Mouse (Mus musculus) hindbrain, embryonic 10.5 days (tissue): ENCODE measurements around the gene Akirin2. TPM values are rescaled to one million over a fixed set of nuclear protein-coding genes. Genes with fewer than 3 reads are reported as not detected.
A peak's percentile ranks its signal among the peaks of the same experiment; 100 is the strongest.

ENCODE experiments used
- DNase-seq: peaks from one replicate; pipeline ENCODE4 v3.0.0-alpha.2; 2017; ENCODE audit warnings: low spot score
- H3K27ac ChIP-seq: fragments of 300-500 bp; sonication (generic); 2 replicates; pipeline ENCODE4 v1.5.1; 2016; ENCODE audit warnings: mild to moderate bottlenecking, moderate library complexity
- H3K27me3 ChIP-seq: fragments of 300-500 bp; sonication (generic); 2 replicates; pipeline ENCODE4 v1.6.1; 2016; ENCODE audit warnings: mild to moderate bottlenecking; ENCODE audit not compliant: poor library complexity, insufficient read depth, severe bottlenecking
- H3K36me3 ChIP-seq: fragments of 300-500 bp; sonication (generic); 2 replicates; pipeline ENCODE4 v1.6.1; 2016; ENCODE audit warnings: mild to moderate bottlenecking, moderate library complexity
- H3K4me1 ChIP-seq: fragments of 300-500 bp; sonication (generic); replicated peaks from 2 replicates; pipeline ENCODE4 v1.6.1; 2016; ENCODE audit warnings: mild to moderate bottlenecking
- H3K4me3 ChIP-seq: fragments of 300-500 bp; sonication (generic); 2 replicates; pipeline ENCODE4 v1.5.1; 2016; ENCODE audit warnings: mild to moderate bottlenecking, moderate library complexity
- H3K9me3 ChIP-seq: fragments of 300-500 bp; sonication (generic); 2 replicates; pipeline ENCODE4 v1.6.1; 2016; ENCODE audit warnings: mild to moderate bottlenecking, moderate library complexity
- WGBS: fragments of 180-500 bp; shearing (Covaris S2); methylation state at CpG from one replicate; pipeline ENCODE4 v1.1.7; 2016; 5-methylcytosine and 5-hydroxymethylcytosine counted together
- polyA plus RNA-seq: library from polyadenylated mRNA; unstranded; fragments of >200 nt; fragmentation: Nextera tagmentation; extraction: Ambion mirVana; gene quantifications from 2 replicates; pipeline ENCODE4 v1.2.1, GENCODE M21; 2016

The Akirin2 gene
- 69.2 and 85.7 TPM in 2 replicates for polyA plus RNA-seq

GRCm38 (mm10) chr4:34550748-34551097, at the start of gene Akirin2:
Gene Akirin2, plus strand, starts transcription at chr4:34550937.
- H3K27ac ChIP-seq: peak within 1 kb of the TSS; percentile 99
- H3K9me3 ChIP-seq: no peaks in the 10 kb centered on the region
- WGBS: under 1% methylated on average over 53 of the region's 53 CpGs
- peak within 1 kb of the TSS; percentile 99 for H3K4me3 ChIP-seq
- H3K36me3 ChIP-seq: peaks cover 16% of the 10 kb centered on the region; the same call in 1 of the 2 replicates
- peaks cover 36% of the 10 kb centered on the region for H3K4me1 ChIP-seq
- no peak for DNase-seq
- no peaks in the 10 kb centered on the region for H3K27me3 ChIP-seq

GRCm38 (mm10) chr4:34510305-34510704, 40.4 kb upstream of the Akirin2 start:
- peaks cover 4% of the 10 kb centered on the region; the same call in 1 of the 2 replicates for H3K9me3 ChIP-seq
- H3K36me3 ChIP-seq: no peaks in the 10 kb centered on the region
- no peak overlapping the region for H3K27ac ChIP-seq
- 90% methylated on average over 3 of the region's 3 CpGs for WGBS
- H3K4me1 ChIP-seq: no peaks in the 10 kb centered on the region
- H3K27me3 ChIP-seq: no peaks in the 10 kb centered on the region
- no peak overlapping the region for H3K4me3 ChIP-seq
- DNase-seq: no peak

DNA sequence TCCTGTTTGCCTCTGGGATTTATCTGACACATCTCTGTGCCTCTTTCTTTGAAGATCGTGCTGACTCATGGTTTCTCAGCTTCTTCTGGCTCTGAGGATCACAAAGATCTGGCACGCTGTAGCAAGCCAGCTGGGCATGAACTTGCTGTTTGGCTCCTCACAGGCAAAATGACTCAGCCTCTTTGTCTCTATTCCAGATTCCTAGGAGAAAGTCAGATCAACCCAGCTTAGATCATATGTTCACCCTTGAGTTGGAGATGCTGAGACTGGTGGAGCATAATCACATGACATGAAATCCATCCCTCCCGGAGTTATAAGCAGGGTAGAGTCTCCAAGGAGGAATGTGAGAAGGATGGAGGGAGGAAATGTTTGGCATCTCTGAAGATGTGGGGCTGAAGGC, 27.9 kb upstream of the Akirin2 start:
- H3K27ac ChIP-seq: no peak overlapping the region
- no peaks in the 10 kb centered on the region for H3K27me3 ChIP-seq
- H3K9me3 ChIP-seq: no peaks in the 10 kb centered on the region
- DNase-seq: no peak
- 86% methylated on average over 3 of the region's 3 CpGs for WGBS
- H3K4me3 ChIP-seq: no peak overlapping the region
- no peaks in the 10 kb centered on the region for H3K36me3 ChIP-seq
- H3K4me1 ChIP-seq: no peaks in the 10 kb centered on the region

DNA sequence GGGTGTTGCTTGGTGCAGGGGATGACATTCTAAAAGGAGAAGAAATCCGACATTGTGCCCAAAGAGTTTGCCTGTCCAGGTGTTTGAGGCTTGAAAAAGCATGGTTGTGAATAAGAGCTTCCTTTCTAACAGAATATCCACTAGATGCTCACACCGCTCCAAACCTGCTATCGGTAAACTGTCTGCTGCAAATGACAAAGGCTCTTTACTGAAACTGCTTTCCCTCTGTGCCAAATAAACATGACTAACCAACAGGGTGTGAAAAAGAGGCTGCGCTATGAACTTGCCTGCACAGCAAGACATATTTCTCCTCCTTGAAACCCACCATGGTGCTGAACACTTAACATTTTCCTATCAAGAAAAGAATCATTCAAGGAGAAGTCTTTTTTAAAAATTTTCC, 27.2 kb upstream of the Akirin2 start:
- WGBS: 89% methylated on average over 4 of the region's 4 CpGs
- no peak overlapping the region for H3K4me3 ChIP-seq
- no peaks in the 10 kb centered on the region for H3K27me3 ChIP-seq
- no peaks in the 10 kb centered on the region for H3K9me3 ChIP-seq
- H3K4me1 ChIP-seq: no peaks in the 10 kb centered on the region
- H3K27ac ChIP-seq: no peak overlapping the region
- no peak for DNase-seq
- no peaks in the 10 kb centered on the region for H3K36me3 ChIP-seq

- no peaks in the 10 kb centered on the region for H3K27me3 ChIP-seq
Measured at GRCm38 (mm10) chr4:34526771-34527170, 24.0 kb upstream of the Akirin2 start.

GRCm38 (mm10) chr4:34528430-34529100, 22.2 kb upstream of the Akirin2 start:
- DNase-seq: no peak
- 87% methylated on average over 1 of the region's 1 CpGs for WGBS
- Histone ChIP-seq H3K27me3 (no peaks in the 10 kb centered on the region), H3K27ac (no peak overlapping the region), H3K4me1 (0 out of 2 replicates have a peak, but pooled peaks cover 4% of the 10 kb centered on the region), H3K9me3 (no peaks in the 10 kb centered on the region), H3K36me3 (no peaks in the 10 kb centered on the region), H3K4me3 (no peak overlapping the region)

More at GRCm38 (mm10) chr4:34526771-34527170, 24.0 kb upstream of the Akirin2 start:
- H3K27ac ChIP-seq: no peak overlapping the region
- no peaks in the 10 kb centered on the region for H3K9me3 ChIP-seq
- DNase-seq: no peak
- H3K4me3 ChIP-seq: no peak overlapping the region
- 80% methylated on average over 3 of the region's 3 CpGs for WGBS
- H3K4me1 ChIP-seq: 0 out of 2 replicates have a peak, but pooled peaks cover 4% of the 10 kb centered on the region
- no peaks in the 10 kb centered on the region for H3K36me3 ChIP-seq

GRCm38 (mm10) chr4:34529379-34529778, 21.4 kb upstream of the Akirin2 start:
- H3K36me3 ChIP-seq: no peaks in the 10 kb centered on the region
- 74% methylated on average over 4 of the region's 4 CpGs for WGBS
- no peak overlapping the region for H3K4me3 ChIP-seq
- no peaks in the 10 kb centered on the region for H3K27me3 ChIP-seq
- H3K9me3 ChIP-seq: 0 out of 2 replicates have a peak, but pooled peaks cover 2% of the 10 kb centered on the region
- no peak for DNase-seq
- 0 out of 2 replicates have a peak, but pooled peaks cover 4% of the 10 kb centered on the region for H3K4me1 ChIP-seq
- no peak overlapping the region for H3K27ac ChIP-seq

- 80% methylated on average over 6 of the region's 6 CpGs for WGBS
- Histone ChIP-seq H3K9me3 (peaks cover 3% of the 10 kb centered on the region; the same call in 1 of the 2 replicates), H3K27ac (no peak overlapping the region), H3K36me3 (no peaks in the 10 kb centered on the region), H3K4me3 (no peak overlapping the region), H3K27me3 (no peaks in the 10 kb centered on the region), H3K4me1 (0 out of 2 replicates have a peak, but pooled peaks cover 4% of the 10 kb centered on the region)
- DNase-seq: no peak
Measured at GRCm38 (mm10) chr4:34529941-34530340, 20.8 kb upstream of the Akirin2 start.

- Histone ChIP-seq H3K27ac (peak overlapping the region; percentile 99), H3K36me3 (peaks cover 10% of the 10 kb centered on the region; the same call in 1 of the 2 replicates), H3K27me3 (no peaks in the 10 kb centered on the region), H3K4me3 (peak overlapping the region; percentile 99), H3K9me3 (no peaks in the 10 kb centered on the region), H3K4me1 (peaks cover 31% of the 10 kb centered on the region)
- 3% methylated on average over 38 of the region's 38 CpGs for WGBS
- peak; percentile 97 for DNase-seq
Measured at GRCm38 (mm10) chr4:34549981-34550747, 573 bp upstream of the Akirin2 start.

DNA sequence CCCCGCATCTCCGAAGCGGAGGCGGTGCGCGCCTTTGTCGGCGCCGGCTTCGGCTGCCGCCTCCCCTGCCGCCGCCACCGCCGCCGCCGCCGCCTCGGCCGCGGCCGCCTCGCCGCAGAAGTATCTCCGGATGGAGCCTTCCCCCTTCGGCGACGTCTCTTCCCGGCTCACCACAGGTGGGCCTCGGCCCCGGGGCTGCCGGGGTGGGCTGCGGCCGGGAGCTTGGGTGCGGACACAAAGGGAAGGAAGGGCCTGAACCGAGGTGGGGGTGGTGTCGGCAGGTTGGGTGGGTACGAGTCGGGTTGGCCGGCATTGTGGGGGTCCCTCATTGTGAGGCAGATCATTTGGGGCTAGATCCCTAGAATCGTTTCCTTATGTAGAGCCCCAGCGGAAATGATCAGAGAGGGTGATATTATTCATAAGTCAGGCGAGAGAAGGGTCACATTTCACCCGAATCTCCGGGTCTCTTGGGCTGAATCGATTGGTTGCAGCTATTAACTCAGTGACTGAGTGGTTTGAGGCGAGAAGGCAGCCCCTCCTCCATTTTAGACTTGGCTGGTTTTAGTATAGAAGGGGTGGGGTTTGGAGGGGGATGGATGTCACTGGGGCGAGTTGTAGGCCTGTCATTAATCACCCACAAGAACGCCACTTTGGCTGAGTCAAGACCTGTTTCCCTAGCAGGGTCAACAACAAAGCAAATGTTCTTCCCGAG, 517 bp downstream of the Akirin2 start:
- Histone ChIP-seq H3K27me3 (no peaks in the 10 kb centered on the region), H3K4me1 (peaks cover 39% of the 10 kb centered on the region), H3K36me3 (peaks cover 19% of the 10 kb centered on the region; the same call in 1 of the 2 replicates), H3K9me3 (no peaks in the 10 kb centered on the region), H3K4me3 (peak overlapping the region; percentile 99), H3K27ac (peak overlapping the region; percentile 99)
- peak; percentile 78 for DNase-seq
- under 1% methylated on average over 50 of the region's 50 CpGs for WGBS

DNA sequence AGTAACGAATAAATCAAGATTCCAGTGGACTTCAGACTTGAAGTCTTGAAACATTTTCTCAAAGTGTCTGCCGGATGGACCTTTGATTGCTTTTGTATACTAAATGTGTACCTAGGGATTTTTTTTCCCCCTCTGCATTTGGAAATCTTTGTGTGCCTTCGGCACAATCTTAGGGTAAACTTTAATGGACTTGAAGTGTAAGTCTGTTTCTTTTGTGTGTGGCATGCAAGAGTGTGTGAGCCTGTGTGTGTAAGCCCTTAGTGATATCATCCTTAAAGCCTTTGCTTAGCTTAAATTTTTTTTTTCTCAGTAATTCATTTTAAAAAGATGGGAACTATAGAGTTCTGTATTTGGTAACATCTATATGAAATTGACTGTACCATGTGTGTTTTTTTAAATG, 1.2 kb downstream of the Akirin2 start:
- Histone ChIP-seq H3K4me1 (peaks cover 46% of the 10 kb centered on the region), H3K9me3 (no peaks in the 10 kb centered on the region), H3K36me3 (peaks cover 19% of the 10 kb centered on the region; the same call in 1 of the 2 replicates), H3K27me3 (no peaks in the 10 kb centered on the region), H3K4me3 (peak overlapping the region; percentile 99), H3K27ac (0 out of 2 replicates have a peak overlapping the region, but pooled peaks have one; percentile 99)
- WGBS: 41% methylated on average over 3 of the region's 3 CpGs
- no peak for DNase-seq

GRCm38 (mm10) chr4:34554596-34554995, 3.9 kb downstream of the Akirin2 start:
- Histone ChIP-seq H3K9me3 (no peaks in the 10 kb centered on the region), H3K4me3 (no peak overlapping the region), H3K4me1 (peaks cover 47% of the 10 kb centered on the region), H3K36me3 (peaks cover 19% of the 10 kb centered on the region; the same call in 1 of the 2 replicates), H3K27ac (no peak overlapping the region), H3K27me3 (no peaks in the 10 kb centered on the region)
- no peak for DNase-seq
- WGBS: 55% methylated on average over 1 of the region's 1 CpGs
